Mouse (Mus musculus) CH12.LX (cell line): ENCODE data around the gene Tns4.

ENCODE experiments used
- CTCF ChIP-seq, 2 experiments: IDR thresholded peaks in 1 of 2; conservative IDR thresholded peaks in 1 of 2; 2 replicates each; pipeline ENCODE4 v1.5.1; 2011 to 2012; ENCODE audit warnings: low read depth in 2 of 2, low read length in 2 of 2, improper control_type of control experiment in 1 of 2, inconsistent platforms in 1 of 2, mild to moderate bottlenecking in 1 of 2, moderate library complexity in 1 of 2
- ELF1 ChIP-seq: IDR thresholded peaks from 2 replicates; pipeline ENCODE4 v1.6.1; 2014; ENCODE audit warnings: low read depth, mild to moderate bottlenecking, inconsistent platforms, low read length, improper control_type of control experiment
- EP300 ChIP-seq: IDR thresholded peaks from 2 replicates; pipeline ENCODE4 v1.6.1; 2011; ENCODE audit warnings: low read length, improper control_type of control experiment
- MAX ChIP-seq: IDR thresholded peaks from 2 replicates; pipeline ENCODE4 v1.6.1; 2011; ENCODE audit warnings: low read length, improper control_type of control experiment
- MAZ ChIP-seq: IDR thresholded peaks from 2 replicates; pipeline ENCODE4 v1.6.1; 2012; ENCODE audit warnings: low read depth, mild to moderate bottlenecking, inconsistent platforms, low read length, improper control_type of control experiment, moderate library complexity
- POLR2A ChIP-seq: IDR thresholded peaks from 2 replicates; pipeline ENCODE4 v1.6.1; 2011; ENCODE audit warnings: low read depth, mild to moderate bottlenecking, improper control_type of control experiment, low read length
- POLR2AphosphoS2 ChIP-seq: IDR thresholded peaks from 2 replicates; pipeline ENCODE4 v1.6.1; 2011; ENCODE audit warnings: low read depth, low read length, improper control_type of control experiment
- TBP ChIP-seq: conservative IDR thresholded peaks from 2 replicates; pipeline ENCODE4 v1.6.1; 2011; ENCODE audit warnings: low read depth, low read length, improper control_type of control experiment
- UBTF ChIP-seq: IDR thresholded peaks from 2 replicates; pipeline ENCODE4 v1.6.1; 2012; ENCODE audit warnings: low read depth, mild to moderate bottlenecking, inconsistent platforms, low read length, improper control_type of control experiment, moderate library complexity
- ZKSCAN1 ChIP-seq: IDR thresholded peaks from 2 replicates; pipeline ENCODE4 v1.6.1; 2012; ENCODE audit warnings: low read depth, inconsistent platforms, low read length, improper control_type of control experiment, borderline replicate concordance

DNA sequence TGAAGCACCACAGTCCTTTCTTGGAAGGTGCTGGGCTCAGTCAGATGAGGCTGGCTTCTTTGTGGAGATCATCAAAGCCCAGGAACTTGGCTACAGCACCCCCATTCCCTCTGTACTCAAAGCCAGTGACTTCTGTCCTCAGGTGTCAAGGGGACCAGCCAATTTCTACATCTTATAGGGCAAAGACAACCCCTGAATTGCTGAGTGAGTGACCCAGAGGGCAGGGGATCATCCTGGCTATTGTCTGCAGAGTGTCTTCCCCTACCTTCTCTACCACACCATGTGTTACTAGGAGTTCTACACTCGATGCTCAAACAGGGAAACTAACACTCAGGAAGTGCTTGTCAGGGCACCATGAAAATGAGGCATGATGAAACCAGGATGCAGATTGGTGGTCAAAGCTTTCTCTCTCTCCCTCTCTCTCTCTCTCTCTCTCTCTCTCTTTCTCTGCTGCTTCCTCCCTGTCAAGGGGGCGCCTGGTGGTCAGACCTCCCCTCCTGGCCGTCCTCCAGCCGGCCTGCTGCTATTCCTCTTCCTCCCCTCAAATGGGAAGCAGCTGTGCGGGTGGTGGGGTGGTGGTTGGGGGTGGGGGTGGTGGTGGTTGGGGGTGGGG, 44.3 kb upstream of the Tns4 start:
- TF ChIP-seq MAX = peak; percentile 85
- TF ChIP-seq CTCF (conservative IDR thresholded peaks at IDR 0.05 in 1 of 2, IDR thresholded peaks at IDR 0.05 in 1 of 2; ENCODE audit: low read depth in 2 of 2, low read length in 2 of 2) = no peak
- no peak for TF ChIP-seq UBTF
- no peak for TF ChIP-seq ZKSCAN1
- TF ChIP-seq TBP = no peak; the same call in 1 of the 2 replicates
- no peak for TF ChIP-seq POLR2A
- no peak for TF ChIP-seq POLR2AphosphoS2
- TF ChIP-seq EP300 = peak; percentile 69
- peak; percentile 71; the same call in 1 of the 2 replicates for TF ChIP-seq MAZ
- peak; percentile 75 for TF ChIP-seq ELF1
